Mouse (Mus musculus) large intestine, adult 2 months (tissue): ENCODE results near the gene Epo. TPM values are rescaled to one million over a fixed set of nuclear protein-coding genes. Genes with fewer than 3 reads are reported as not detected.
A peak's percentile ranks its signal among the peaks of the same experiment; 100 is the strongest.

Source experiments
- DNase-seq: peaks from one replicate; pipeline ENCODE4 v3.0.0-alpha.2; 2012; ENCODE audit warnings: low read depth, low spot score
- WGBS: fragments of 180-500 bp; shearing (Covaris S2); methylation state at CpG from one replicate; pipeline ENCODE4 v1.1.7; 2018; 5-methylcytosine and 5-hydroxymethylcytosine counted together
- polyA plus RNA-seq: library from polyadenylated mRNA; depleted of rRNA; stranded (reverse); fragments of >200 nt; gene quantifications from 2 replicates; pipeline ENCODE4 v1.2.3, GENCODE M21; 2012; rRNA removed

Gene Epo
- polyA plus RNA-seq = not detected in 2 replicates

- DNase-seq = peak; percentile 97
- WGBS = under 1% methylated on average over 40 of the region's 40 CpGs
These were observed at the start of gene Epo, which contains the start of gene Gnb2 for GRCm38 (mm10) chr5:137533117-137533827. Epo (minus strand) TSS chr5:137533242. Gnb2 (minus strand) TSS chr5:137533510.

- DNase-seq = no peak
- WGBS = 43% methylated on average over 8 of the region's 8 CpGs
These were observed 49.7 kb upstream of the Epo start for GRCm38 (mm10) chr5:137582702-137583101.

- DNase-seq = no peak
- WGBS = 67% methylated on average over 6 of the region's 6 CpGs
These were observed 47.2 kb upstream of the Epo start for GRCm38 (mm10) chr5:137580246-137580645.

- WGBS = 12% methylated on average over 27 of the region's 27 CpGs
- no peak for DNase-seq
These were observed 41.4 kb upstream of the Epo start for GRCm38 (mm10) chr5:137574470-137574901.

GRCm38 (mm10) chr5:137570691-137571586 is 37.9 kb upstream of the Epo start:
- DNase-seq = no peak
- WGBS = 75% methylated on average over 17 of the region's 17 CpGs

GRCm38 (mm10) chr5:137570181-137570580 is 37.1 kb upstream of the Epo start:
- WGBS = 62% methylated on average over 7 of the region's 7 CpGs
- DNase-seq = no peak

GRCm38 (mm10) chr5:137569665-137570064 is 36.6 kb upstream of the Epo start, which contains the start of gene Tfr2:
Tfr2 (plus strand) TSS chr5:137569840.
- DNase-seq = peak; percentile 32
- 10% methylated on average over 9 of the region's 9 CpGs for WGBS

- WGBS = 63% methylated on average over 12 of the region's 12 CpGs
- no peak for DNase-seq
These were observed 36.0 kb upstream of the Epo start for GRCm38 (mm10) chr5:137569031-137569430.

GRCm38 (mm10) chr5:137568223-137568798 is 35.3 kb upstream of the Epo start:
- 78% methylated on average over 8 of the region's 8 CpGs for WGBS
- no peak for DNase-seq

GRCm38 (mm10) chr5:137566416-137566815 is 33.4 kb upstream of the Epo start:
- WGBS = 94% methylated on average over 5 of the region's 5 CpGs
- no peak for DNase-seq

- no peak for DNase-seq
- 70% methylated on average over 6 of the region's 6 CpGs for whole genome bisulfite sequencing
These were observed 32.7 kb upstream of the Epo start for GRCm38 (mm10) chr5:137565744-137566143.

- no peak for DNase-seq
- 60% methylated on average over 10 of the region's 10 CpGs for WGBS
These were observed 29.9 kb upstream of the Epo start for GRCm38 (mm10) chr5:137562965-137563364.

GRCm38 (mm10) chr5:137561556-137561955 is 28.5 kb upstream of the Epo start:
- DNase-seq = no peak

GRCm38 (mm10) chr5:137553898-137554297 is 20.9 kb upstream of the Epo start:
- no peak for DNase-seq
- 44% methylated on average over 11 of the region's 11 CpGs for WGBS

More at GRCm38 (mm10) chr5:137561556-137561955, 28.5 kb upstream of the Epo start:
- WGBS = 52% methylated on average over 6 of the region's 6 CpGs

GRCm38 (mm10) chr5:137553411-137553837 is 20.4 kb upstream of the Epo start, which contains the start of gene Actl6b:
Actl6b (plus strand) TSS chr5:137553517.
- WGBS = 3% methylated on average over 37 of the region's 37 CpGs
- DNase-seq = no peak

GRCm38 (mm10) chr5:137553000-137553399 is 20.0 kb upstream of the Epo start:
- WGBS = 34% methylated on average over 6 of the region's 6 CpGs
- no peak for DNase-seq

GRCm38 (mm10) chr5:137551119-137551518 is 18.1 kb upstream of the Epo start:
- WGBS = 60% methylated on average over 5 of the region's 5 CpGs
- no peak for DNase-seq

- DNase-seq = no peak
- 80% methylated on average over 2 of the region's 2 CpGs for WGBS
These were observed 16.8 kb upstream of the Epo start for GRCm38 (mm10) chr5:137549840-137550239.

- no peak for DNase-seq
- WGBS = 70% methylated on average over 4 of the region's 4 CpGs
These were observed 12.6 kb upstream of the Epo start for GRCm38 (mm10) chr5:137545596-137545995.

GRCm38 (mm10) chr5:137544926-137545325 is 11.9 kb upstream of the Epo start:
- no peak for DNase-seq
- 52% methylated on average over 6 of the region's 6 CpGs for WGBS
